Mouse (Mus musculus) forebrain, embryonic 13.5 days (tissue): ENCODE measurements at regions not wholly inside any gene's neighbourhood (a gene's known extent, or its start where the extent isn't known, plus 50 kb on each side); places are given as distances from the start of the nearest gene placed in this dataset.

Source experiments
- ATAC-seq: fragments of 200-750 bp; cut with Nextera tagmentation; 2 replicates; pipeline ENCODE4 v1.8.0; 2017
- H3K27ac ChIP-seq: fragments of 300-500 bp; sonication (generic); 2 replicates; pipeline ENCODE4 v1.5.1; 2015; ENCODE audit warnings: inconsistent platforms, mild to moderate bottlenecking, moderate library complexity
- H3K27me3 ChIP-seq: fragments of 300-500 bp; sonication (generic); 2 replicates; pipeline ENCODE4 v1.6.1; 2015; ENCODE audit warnings: mild to moderate bottlenecking, inconsistent platforms
- H3K36me3 ChIP-seq: fragments of 300-500 bp; sonication (generic); 2 replicates; pipeline ENCODE4 v1.6.1; 2015; ENCODE audit warnings: mild to moderate bottlenecking, inconsistent platforms; ENCODE audit not compliant: poor library complexity, severe bottlenecking
- H3K4me1 ChIP-seq: fragments of 300-500 bp; sonication (generic); 2 replicates; pipeline ENCODE4 v1.6.1; 2015; ENCODE audit warnings: inconsistent platforms
- H3K4me2 ChIP-seq: fragments of 300-500 bp; sonication (generic); 2 replicates; pipeline ENCODE4 v1.6.1; 2015; ENCODE audit warnings: inconsistent platforms, mild to moderate bottlenecking, moderate library complexity
- H3K4me3 ChIP-seq: fragments of 300-500 bp; sonication (generic); 2 replicates; pipeline ENCODE4 v1.5.1; 2015; ENCODE audit warnings: mild to moderate bottlenecking, inconsistent platforms
- H3K9ac ChIP-seq: fragments of 300-500 bp; sonication (generic); 2 replicates; pipeline ENCODE4 v1.6.1; 2015; ENCODE audit warnings: mild to moderate bottlenecking, inconsistent platforms
- H3K9me3 ChIP-seq: fragments of 300-500 bp; sonication (generic); replicated peaks from 2 replicates; pipeline ENCODE4 v1.6.1; 2016; ENCODE audit warnings: inconsistent platforms
- WGBS: fragments of 180-500 bp; shearing (Covaris S2); methylation state at CpG from one replicate; pipeline ENCODE4 v1.1.7; 2015; 5-methylcytosine and 5-hydroxymethylcytosine counted together

DNA sequence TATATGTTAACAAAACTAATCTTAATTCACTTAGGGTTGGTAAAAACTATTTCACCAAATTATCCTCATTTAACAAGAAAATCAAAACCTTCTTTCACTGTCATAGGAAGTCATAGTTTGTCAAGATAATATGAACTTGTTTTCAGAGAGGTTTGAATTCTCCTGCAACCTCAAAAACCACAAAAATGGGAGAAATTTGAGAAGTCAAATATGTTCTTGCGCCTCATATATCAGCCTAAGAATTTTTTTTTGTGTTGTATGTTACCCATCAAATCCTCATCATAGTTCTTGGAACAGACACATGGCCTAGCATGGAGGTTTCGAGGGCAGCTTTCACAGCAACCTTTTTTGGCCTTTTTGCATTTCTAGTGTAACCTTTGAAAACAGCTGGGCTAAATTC, 342.5 kb upstream of the Adamts9 start:
- Histone ChIP-seq H3K4me1 (peaks cover 8% of the 10 kb centered on the region), H3K27ac (no peak overlapping the region)
- WGBS: 94% methylated on average over 2 of the region's 2 CpGs

DNA sequence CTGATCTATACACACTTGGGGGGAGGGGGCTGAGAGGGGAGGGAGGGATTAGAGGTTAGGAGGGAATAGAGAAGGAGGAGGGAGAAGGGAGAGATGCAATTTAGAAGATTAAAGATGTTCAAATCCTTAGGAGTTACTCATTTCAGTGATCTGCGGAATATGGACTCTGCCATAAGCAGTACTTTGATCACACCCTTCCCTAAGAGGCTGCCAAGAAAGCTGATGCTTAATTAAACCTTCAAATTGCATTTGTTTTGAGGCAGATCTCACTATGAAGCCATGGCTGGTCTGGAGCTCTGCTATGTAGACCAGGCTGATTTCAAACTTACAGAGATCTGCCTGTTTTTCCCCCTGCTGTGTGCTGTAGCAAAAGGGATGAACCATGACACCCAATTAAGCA, 338.2 kb upstream of the Adamts9 start:
- H3K4me1 ChIP-seq: peaks cover 10% of the 10 kb centered on the region
- no peak overlapping the region for H3K27ac ChIP-seq
- no peaks in the 10 kb centered on the region for H3K27me3 ChIP-seq
- no peak overlapping the region for H3K4me3 ChIP-seq
- 72% methylated on average over 1 of the region's 1 CpGs for WGBS
- no peak for ATAC-seq
- no peaks in the 10 kb centered on the region for H3K9me3 ChIP-seq
- H3K9ac ChIP-seq: no peak overlapping the region
- H3K36me3 ChIP-seq: no peaks in the 10 kb centered on the region
- no peak overlapping the region for H3K4me2 ChIP-seq

More for the DNA sequence above, 342.5 kb upstream of the Adamts9 start:
- Histone ChIP-seq H3K36me3 (no peaks in the 10 kb centered on the region), H3K9me3 (no peaks in the 10 kb centered on the region), H3K4me3 (no peak overlapping the region), H3K9ac (no peak overlapping the region), H3K27me3 (no peaks in the 10 kb centered on the region), H3K4me2 (no peak overlapping the region)
- ATAC-seq: no peak

DNA sequence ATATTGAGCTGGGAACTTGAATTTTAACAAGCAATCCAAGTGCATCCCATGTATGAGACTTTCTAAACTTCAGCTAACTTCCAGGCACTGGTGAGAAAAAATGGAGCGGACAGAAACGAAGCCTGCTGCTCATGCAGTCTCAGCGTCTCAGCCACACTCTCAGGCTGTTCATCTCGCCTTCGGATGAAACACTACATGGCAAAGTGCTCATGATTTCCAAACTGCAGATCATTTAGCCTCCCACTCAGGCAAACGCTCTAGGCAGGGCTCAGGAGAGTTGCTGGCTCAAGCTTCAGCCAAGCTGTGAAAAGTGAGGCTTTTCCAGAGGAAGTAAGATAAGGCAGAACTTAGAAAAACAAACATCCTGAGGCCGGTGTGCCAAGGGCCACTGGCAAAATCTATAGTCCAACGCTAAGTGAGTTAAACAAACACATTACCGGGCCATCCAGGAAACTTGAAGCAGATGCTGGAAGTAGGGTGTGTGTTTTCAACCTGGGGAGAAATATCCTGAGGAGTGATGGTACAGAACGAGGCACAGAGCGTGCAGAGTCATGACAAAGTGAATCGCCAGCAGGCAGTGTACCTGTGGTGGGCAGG, 330.7 kb upstream of the Adamts9 start:
- no peak overlapping the region for H3K4me3 ChIP-seq
- H3K9ac ChIP-seq: no peak overlapping the region
- H3K4me1 ChIP-seq: no peaks in the 10 kb centered on the region
- no peaks in the 10 kb centered on the region for H3K36me3 ChIP-seq
- H3K9me3 ChIP-seq: no peaks in the 10 kb centered on the region
- 90% methylated on average over 12 of the region's 12 CpGs for WGBS
- no peak overlapping the region for H3K27ac ChIP-seq
- no peak overlapping the region for H3K4me2 ChIP-seq
- no peak for ATAC-seq
- H3K27me3 ChIP-seq: no peaks in the 10 kb centered on the region

DNA sequence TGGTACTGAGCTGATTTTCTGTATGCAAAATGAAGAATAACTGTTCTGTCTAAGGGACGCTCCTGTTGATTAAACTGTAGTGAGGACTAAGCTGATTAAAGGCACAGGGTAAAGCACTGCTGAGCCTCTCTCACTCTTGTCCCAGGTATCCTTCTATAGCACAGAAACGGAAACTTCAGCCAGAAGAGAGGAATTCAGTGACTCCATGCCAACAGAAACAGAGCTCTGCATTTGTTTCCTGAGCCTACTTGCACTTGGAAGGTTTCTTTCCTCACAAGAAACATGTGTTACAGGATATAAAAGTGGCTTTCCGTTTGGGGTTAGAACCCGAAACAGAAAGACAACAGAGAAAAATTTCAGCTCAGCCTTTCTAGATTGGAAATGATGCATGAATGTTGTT, 328.9 kb upstream of the Adamts9 start:
- Histone ChIP-seq H3K9me3 (no peaks in the 10 kb centered on the region), H3K4me3 (no peak overlapping the region)
- 73% methylated on average over 4 of the region's 4 CpGs for WGBS

DNA sequence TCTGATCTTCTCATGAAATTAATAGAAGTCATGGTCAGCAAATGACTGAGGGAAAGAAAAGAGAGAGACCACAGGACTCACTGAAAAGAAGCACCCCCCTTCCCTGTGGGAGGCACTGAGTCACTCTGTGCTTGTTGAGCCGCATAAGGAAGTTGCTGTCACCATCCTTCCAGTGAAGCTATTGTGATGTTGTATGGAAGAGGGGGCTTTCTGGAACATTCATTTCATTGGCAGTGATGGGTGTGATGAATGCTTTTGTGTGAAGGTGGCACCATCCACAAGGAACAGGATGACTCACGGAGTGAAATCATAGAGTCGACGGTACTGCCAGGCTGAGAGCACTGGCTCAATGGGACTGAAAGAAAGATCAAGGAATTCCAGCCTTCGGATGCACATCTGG, 323.5 kb upstream of the Adamts9 start:
- Histone ChIP-seq H3K36me3 (no peaks in the 10 kb centered on the region), H3K9ac (no peak overlapping the region), H3K4me3 (no peak overlapping the region), H3K9me3 (no peaks in the 10 kb centered on the region), H3K27me3 (no peaks in the 10 kb centered on the region), H3K4me2 (no peak overlapping the region), H3K27ac (no peak overlapping the region), H3K4me1 (no peaks in the 10 kb centered on the region)
- no peak for ATAC-seq
- 80% methylated on average over 5 of the region's 5 CpGs for WGBS

More for the DNA sequence above, 328.9 kb upstream of the Adamts9 start:
- Histone ChIP-seq H3K4me2 (no peak overlapping the region), H3K27ac (no peak overlapping the region), H3K9ac (no peak overlapping the region), H3K4me1 (no peaks in the 10 kb centered on the region), H3K36me3 (no peaks in the 10 kb centered on the region), H3K27me3 (no peaks in the 10 kb centered on the region)
- no peak for ATAC-seq

DNA sequence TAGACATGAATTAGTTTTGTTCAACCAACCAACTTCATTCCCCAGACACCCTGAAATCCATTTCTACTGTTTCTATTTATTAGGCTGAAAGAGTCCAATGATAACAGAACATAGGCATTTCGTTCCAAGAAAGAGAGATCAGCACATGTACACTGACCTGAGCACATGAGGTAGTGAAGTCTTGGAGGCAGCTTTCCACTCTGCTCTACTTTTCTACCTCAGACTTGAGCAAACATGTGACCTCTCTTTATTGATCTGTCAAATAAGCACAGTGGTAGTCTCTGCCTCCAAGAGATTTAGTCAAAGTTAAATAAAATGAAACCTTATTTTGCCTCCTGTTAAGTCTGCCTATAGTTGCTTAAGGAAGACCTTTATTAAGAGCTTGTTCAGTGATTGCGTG, 321.9 kb upstream of the Adamts9 start:
- Histone ChIP-seq H3K4me2 (no peak overlapping the region), H3K36me3 (no peaks in the 10 kb centered on the region), H3K4me3 (no peak overlapping the region), H3K9ac (no peak overlapping the region), H3K9me3 (no peaks in the 10 kb centered on the region), H3K4me1 (no peaks in the 10 kb centered on the region), H3K27ac (no peak overlapping the region), H3K27me3 (no peaks in the 10 kb centered on the region)
- 89% methylated on average over 2 of the region's 2 CpGs for WGBS
- no peak for ATAC-seq

DNA sequence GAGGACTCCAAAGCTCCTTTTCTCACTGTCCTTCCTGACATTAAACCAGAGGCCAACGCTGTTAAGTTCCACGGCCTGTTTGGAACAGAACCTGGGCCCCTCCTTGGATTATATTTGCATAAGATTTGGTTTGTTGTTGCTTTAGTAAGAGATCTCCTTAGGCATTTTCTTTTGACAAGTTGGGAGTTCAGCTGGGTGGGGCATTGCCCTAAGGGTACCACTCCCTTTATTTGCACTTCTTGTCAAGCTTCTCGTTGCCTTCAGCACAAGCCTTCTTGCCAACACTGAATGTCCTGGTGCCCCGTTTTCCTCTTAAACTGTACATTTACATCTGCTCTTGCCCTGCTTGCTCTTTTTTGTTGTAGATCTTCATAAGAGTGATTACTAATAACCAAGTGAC, 317.5 kb upstream of the Adamts9 start:
- H3K4me1 ChIP-seq: no peaks in the 10 kb centered on the region
- WGBS: 87% methylated on average over 4 of the region's 4 CpGs

DNA sequence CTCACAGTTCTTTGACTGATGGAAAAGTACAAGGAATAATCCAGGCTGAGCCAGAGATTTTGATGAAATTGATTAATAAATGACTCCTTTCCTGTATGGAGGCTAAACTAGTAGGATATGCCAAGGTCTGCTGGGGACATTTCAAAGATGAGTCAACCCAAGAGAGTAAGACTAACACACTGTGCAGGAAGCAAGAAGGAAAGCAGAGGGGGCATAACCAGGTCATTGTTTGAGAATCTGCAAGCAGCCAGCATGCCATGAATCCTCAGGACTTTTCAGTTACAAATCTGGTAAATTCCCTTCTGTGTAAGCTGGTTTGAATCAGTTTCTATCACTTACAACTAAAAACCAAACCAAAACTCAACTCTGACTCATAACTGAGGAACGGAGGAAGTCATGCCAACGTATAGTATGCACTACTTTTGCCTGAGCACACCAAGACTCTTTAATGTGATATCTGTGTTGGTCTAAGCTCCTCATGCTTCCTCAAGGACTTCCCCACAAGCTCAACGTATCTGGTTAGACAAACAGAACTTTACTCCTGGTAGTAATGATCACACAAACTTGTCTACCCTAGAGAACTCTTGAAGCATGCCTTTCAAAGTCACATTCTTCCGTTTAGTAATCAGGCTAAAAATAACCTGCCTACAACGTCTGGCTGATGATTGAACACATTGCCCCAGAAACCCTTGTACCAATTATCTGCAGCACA, 314.0 kb upstream of the Adamts9 start:
- no peaks in the 10 kb centered on the region for H3K9me3 ChIP-seq
- H3K36me3 ChIP-seq: no peaks in the 10 kb centered on the region
- WGBS: 89% methylated on average over 5 of the region's 5 CpGs
- H3K4me3 ChIP-seq: no peak overlapping the region
- ATAC-seq: no peak
- H3K27ac ChIP-seq: no peak overlapping the region
- H3K4me2 ChIP-seq: no peak overlapping the region
- H3K27me3 ChIP-seq: no peaks in the 10 kb centered on the region
- H3K9ac ChIP-seq: no peak overlapping the region
- H3K4me1 ChIP-seq: no peaks in the 10 kb centered on the region

More for the DNA sequence above, 317.5 kb upstream of the Adamts9 start:
- ATAC-seq: no peak
- Histone ChIP-seq H3K4me2 (no peak overlapping the region), H3K27me3 (no peaks in the 10 kb centered on the region), H3K4me3 (no peak overlapping the region), H3K9ac (no peak overlapping the region), H3K9me3 (no peaks in the 10 kb centered on the region), H3K36me3 (no peaks in the 10 kb centered on the region), H3K27ac (no peak overlapping the region)

DNA sequence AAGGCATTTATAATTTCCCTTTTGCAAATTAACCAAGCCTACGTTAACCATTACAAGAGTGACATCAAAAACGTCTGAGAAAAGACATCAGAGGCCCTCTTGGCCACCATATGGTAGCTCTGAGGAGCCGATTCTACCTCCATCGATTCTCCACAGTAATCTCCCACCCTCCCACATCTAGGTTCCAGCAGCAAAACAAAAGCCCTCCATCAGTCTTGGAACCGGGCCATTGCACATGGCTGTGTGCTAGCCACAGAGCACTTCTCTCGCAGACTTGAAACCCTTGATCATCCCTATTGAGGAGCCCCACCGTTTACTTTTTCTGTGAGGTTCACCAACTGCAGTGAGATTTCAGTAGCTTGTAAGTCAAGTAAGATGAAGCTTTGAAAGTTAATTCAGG, 310.5 kb upstream of the Adamts9 start:
- no peak overlapping the region for H3K9ac ChIP-seq
- H3K4me3 ChIP-seq: no peak overlapping the region
- ATAC-seq: no peak
- no peaks in the 10 kb centered on the region for H3K27me3 ChIP-seq
- H3K4me1 ChIP-seq: no peaks in the 10 kb centered on the region
- no peak overlapping the region for H3K27ac ChIP-seq
- H3K36me3 ChIP-seq: no peaks in the 10 kb centered on the region
- WGBS: 62% methylated on average over 7 of the region's 7 CpGs
- H3K4me2 ChIP-seq: no peak overlapping the region
- H3K9me3 ChIP-seq: no peaks in the 10 kb centered on the region

DNA sequence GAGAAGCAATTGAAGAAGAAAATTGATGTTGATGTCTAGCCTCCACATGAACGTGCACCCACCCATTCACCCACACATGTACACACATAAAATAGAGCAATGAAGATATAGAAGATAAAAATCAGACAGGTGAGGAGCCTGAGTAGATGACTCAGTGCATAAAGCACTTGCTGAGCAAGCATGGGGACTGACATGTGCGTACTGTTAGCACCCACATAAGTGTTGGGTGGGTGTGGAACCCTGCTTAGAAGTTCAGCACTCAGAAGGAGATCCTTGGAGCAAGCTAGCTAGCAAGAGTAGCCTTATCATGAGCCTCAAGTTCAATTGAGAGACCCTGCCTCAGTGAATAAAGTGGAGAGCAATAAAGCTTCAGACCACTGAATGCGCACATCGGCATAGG, 305.7 kb upstream of the Adamts9 start:
- 95% methylated on average over 4 of the region's 4 CpGs for WGBS
- H3K27me3 ChIP-seq: no peaks in the 10 kb centered on the region
- no peak for ATAC-seq
- H3K4me3 ChIP-seq: no peak overlapping the region
- H3K36me3 ChIP-seq: no peaks in the 10 kb centered on the region
- no peak overlapping the region for H3K4me2 ChIP-seq
- no peak overlapping the region for H3K9ac ChIP-seq
- no peaks in the 10 kb centered on the region for H3K9me3 ChIP-seq
- H3K4me1 ChIP-seq: no peaks in the 10 kb centered on the region
- no peak overlapping the region for H3K27ac ChIP-seq

DNA sequence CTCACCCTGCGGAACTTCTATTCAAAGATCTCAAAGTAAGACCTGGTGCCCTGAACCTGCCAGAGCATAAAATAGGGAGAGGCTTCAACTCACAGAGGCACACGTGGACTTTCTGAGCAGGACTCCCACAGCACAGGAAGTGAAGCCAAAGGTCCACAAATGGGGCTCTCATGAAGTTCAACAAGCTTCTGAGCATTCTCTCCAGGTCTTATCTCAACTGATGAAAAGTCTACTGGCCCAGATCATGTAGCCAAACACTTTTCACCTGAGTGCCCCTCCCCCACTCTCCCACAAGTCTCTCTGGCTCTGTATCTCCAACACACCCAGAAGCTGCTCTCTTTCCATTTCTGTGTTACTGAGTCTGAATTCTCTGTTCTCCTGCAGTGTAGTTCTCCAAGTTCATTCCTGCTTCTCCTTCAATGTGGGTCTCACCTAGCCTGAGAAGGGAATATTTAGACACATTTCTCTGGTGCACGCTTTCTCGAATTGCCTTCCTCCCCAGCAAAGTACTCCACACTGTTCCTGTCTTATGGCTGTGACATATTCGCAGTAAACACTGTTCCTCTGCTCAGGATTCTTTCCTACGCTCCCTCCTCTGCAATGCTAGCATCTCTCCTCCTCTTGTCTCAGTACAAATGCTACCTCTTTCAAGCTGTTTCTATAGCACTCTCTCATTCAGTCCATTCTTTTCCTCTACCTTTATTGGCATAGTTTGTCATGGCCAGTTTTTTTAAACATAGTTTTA, 303.4 kb upstream of the Adamts9 start:
- Histone ChIP-seq H3K4me2 (no peak overlapping the region), H3K27me3 (no peaks in the 10 kb centered on the region), H3K4me1 (no peaks in the 10 kb centered on the region), H3K27ac (no peak overlapping the region), H3K36me3 (no peaks in the 10 kb centered on the region), H3K4me3 (no peak overlapping the region), H3K9ac (no peak overlapping the region), H3K9me3 (0 out of 2 replicates have a peak, but pooled peaks cover 3% of the 10 kb centered on the region)
- no peak for ATAC-seq
- WGBS: 88% methylated on average over 6 of the region's 6 CpGs

DNA sequence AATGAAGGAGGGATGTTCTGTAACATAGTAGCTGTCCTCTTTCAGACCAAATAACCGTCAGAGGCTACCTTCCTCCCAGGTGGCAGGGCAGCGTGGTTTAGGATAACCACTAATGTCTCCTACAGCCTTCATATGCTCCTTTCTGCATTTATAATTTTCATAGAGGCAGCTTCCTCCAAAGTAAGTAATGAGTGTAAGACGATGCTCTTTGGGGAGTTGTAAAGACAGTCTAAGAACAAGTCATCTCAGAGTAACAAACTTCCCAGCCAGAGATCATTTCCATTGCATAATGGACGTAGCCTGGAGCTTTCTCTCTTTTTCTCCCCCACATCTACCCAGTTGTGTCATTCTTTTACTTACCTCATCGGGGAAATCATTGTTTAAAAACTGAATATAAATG, 292.3 kb upstream of the Adamts9 start:
- no peaks in the 10 kb centered on the region for H3K27me3 ChIP-seq
- H3K4me2 ChIP-seq: no peak overlapping the region
- H3K9me3 ChIP-seq: no peaks in the 10 kb centered on the region
- no peak overlapping the region for H3K27ac ChIP-seq
- ATAC-seq: no peak
- H3K9ac ChIP-seq: no peak overlapping the region
- H3K4me1 ChIP-seq: no peaks in the 10 kb centered on the region
- H3K36me3 ChIP-seq: no peaks in the 10 kb centered on the region
- no peak overlapping the region for H3K4me3 ChIP-seq
- WGBS: 78% methylated on average over 5 of the region's 5 CpGs
